Mouse (Mus musculus) lung, postnatal 36 days (tissue): Measurements from ENCODE around the gene Carhsp1.

Experiments used
- DNase-seq: peaks from one replicate; pipeline ENCODE4 v3.0.0; 2022; ENCODE audit warnings: mixed read lengths

The Carhsp1 gene

GRCm38 (mm10) chr16:8674165-8674564, 2.2 kb upstream of the Carhsp1 start:
- DNase-seq, result peak; percentile 65

- DNase-seq, result no peak
Measured at GRCm38 (mm10) chr16:8673343-8673742, 1.4 kb upstream of the Carhsp1 start.

GRCm38 (mm10) chr16:8672811-8673210, 856 bp upstream of the Carhsp1 start:
- no peak for DNase-seq

GRCm38 (mm10) chr16:8672350-8672687, 364 bp upstream of the Carhsp1 start:
- DNase-seq, result no peak

GRCm38 (mm10) chr16:8670041-8671035, 1.6 kb downstream of the Carhsp1 start:
- peak; percentile 25 for DNase-seq

GRCm38 (mm10) chr16:8669432-8669831, 2.5 kb downstream of the Carhsp1 start:
- no peak for DNase-seq

GRCm38 (mm10) chr16:8668386-8668785, 3.6 kb downstream of the Carhsp1 start:
- no peak for DNase-seq

GRCm38 (mm10) chr16:8667814-8668213, 4.1 kb downstream of the Carhsp1 start:
- DNase-seq, result peak; percentile 30

GRCm38 (mm10) chr16:8667261-8667660, 4.7 kb downstream of the Carhsp1 start:
- peak; percentile 73 for DNase-seq

GRCm38 (mm10) chr16:8666452-8666851, 5.5 kb downstream of the Carhsp1 start:
- DNase-seq, result peak; percentile 89

GRCm38 (mm10) chr16:8665367-8665766, 6.6 kb downstream of the Carhsp1 start:
- peak; percentile 49 for DNase-seq

- peak; percentile 30 for DNase-seq
Measured at GRCm38 (mm10) chr16:8663606-8664539, 8.1 kb downstream of the Carhsp1 start.

GRCm38 (mm10) chr16:8663022-8663421, 8.9 kb downstream of the Carhsp1 start:
- DNase-seq, result peak; percentile 51

GRCm38 (mm10) chr16:8658764-8659163, 13.2 kb downstream of the Carhsp1 start:
- no peak for DNase-seq

GRCm38 (mm10) chr16:8658349-8658748, 13.6 kb downstream of the Carhsp1 start:
- DNase-seq, result no peak

GRCm38 (mm10) chr16:8656256-8656655, 15.7 kb downstream of the Carhsp1 start:
- no peak for DNase-seq

GRCm38 (mm10) chr16:8655599-8655998, 16.4 kb downstream of the Carhsp1 start:
- DNase-seq, result peak; percentile 51

- DNase-seq, result no peak
Measured at GRCm38 (mm10) chr16:8655108-8655507, 16.8 kb downstream of the Carhsp1 start.

GRCm38 (mm10) chr16:8650007-8650406, 21.9 kb downstream of the Carhsp1 start:
- DNase-seq, result no peak

GRCm38 (mm10) chr16:8645546-8645945, 26.4 kb downstream of the Carhsp1 start:
- DNase-seq, result no peak

GRCm38 (mm10) chr16:8643855-8644254, 28.1 kb downstream of the Carhsp1 start:
- DNase-seq, result peak; percentile 78

GRCm38 (mm10) chr16:8639466-8640191, 32.3 kb downstream of the Carhsp1 start:
- DNase-seq, result peak; percentile 11

- no peak for DNase-seq
Measured at GRCm38 (mm10) chr16:8638131-8638530, 33.8 kb downstream of the Carhsp1 start.
